Mouse (Mus musculus): ENCODE data around the gene Efcab9.

Efcab9 gene

DNA sequence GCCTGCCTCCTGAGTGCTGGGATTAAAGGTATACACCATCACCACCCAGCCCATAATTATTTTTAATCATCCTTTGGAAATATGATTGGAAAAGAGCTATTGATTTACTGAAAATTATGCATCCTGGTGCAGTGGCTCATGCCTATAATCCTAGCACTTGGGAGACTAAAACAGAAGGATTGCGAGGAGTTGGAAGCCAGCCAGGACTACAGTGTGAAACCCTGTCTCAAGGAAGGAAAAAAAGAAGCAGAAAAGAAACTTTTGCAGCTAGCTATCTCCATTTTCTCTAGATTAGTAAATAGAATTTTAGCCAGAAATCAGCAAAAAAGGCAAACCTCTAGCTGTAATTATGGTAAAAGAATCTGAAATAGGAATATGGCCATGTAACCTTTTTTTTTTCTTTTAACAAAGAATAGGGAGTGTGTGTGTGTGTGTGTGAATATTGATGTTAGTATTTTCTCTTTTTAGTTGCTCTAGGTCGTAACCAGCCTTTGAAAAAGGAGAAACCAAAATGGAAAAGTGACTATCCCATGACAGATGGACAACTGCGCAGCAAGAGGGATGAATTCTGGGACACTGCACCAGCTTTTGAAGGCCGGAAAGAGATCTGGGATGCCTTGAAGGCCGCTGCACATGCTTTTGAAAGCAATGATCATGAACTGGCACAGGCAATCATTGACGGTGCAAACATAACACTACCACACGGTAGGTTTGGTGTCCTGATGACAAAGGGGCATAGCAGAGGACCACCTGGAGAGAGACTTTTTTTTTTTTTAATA is 32.9 kb downstream of the Efcab9 start:
- peak in 1 of 2 experiments; percentile 50 for DNase-seq (ENCODE audit: low spot score in 2 of 2)

DNA sequence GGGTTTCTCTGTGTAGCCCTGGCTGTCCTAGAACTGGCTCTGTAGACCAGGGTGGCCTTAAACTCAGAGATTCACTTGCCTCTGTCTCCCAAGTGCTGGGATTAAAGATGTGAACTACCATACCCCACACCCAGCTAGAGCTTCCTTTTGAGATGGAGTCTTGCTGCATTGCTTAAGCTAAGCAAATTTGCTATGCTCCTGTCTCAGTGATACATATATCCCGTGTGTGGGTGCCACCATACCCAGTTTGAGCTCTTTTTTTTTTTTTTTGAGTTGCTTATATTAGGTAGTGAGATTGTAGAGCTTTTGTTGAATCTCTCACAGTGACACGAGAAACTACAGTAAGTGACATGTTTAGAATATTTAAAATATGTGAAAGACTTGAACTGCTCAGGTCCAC is 36.6 kb downstream of the Efcab9 start:
- no peak for DNase-seq (ENCODE audit: low spot score in 2 of 2)

DNA sequence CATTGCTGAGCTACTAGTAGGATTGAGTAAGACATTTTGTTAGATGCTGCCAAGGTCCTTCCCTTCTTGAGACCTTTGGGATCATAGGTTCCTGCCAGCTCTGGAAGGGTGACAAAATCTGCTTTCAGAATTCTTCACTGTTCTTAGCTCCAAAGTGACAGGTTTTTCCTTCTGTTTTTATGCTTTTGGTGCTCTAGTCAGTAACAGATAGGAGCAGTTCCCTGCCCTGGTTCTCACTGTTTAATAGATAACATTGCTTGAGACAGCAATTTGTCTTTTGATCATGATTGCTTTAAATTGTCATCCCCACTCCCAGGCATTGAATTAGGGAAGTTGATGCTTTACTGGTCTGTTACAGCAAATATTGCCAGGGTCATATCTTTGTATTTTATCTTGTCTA is 38.6 kb downstream of the Efcab9 start:
- no peak for DNase-seq (ENCODE audit: low spot score in 2 of 2)

DNA sequence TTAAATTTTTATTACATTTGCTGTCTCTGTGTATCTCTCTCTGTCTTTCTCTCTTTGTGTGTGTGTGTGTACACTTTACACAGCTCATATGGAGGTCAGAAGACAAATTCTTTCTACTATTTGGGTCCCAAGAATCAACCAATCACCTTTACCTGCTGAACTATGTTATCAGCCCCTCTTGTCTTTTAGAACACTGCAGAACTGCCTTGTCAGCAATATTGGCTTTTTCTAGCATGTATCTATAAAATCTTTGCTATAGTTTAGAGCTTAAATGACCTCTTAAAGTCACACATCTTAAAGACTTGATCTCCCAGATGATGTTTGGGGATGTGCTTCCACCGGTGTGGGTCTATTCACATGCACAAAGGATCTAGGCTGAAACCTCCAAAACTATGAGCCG is 40.8 kb downstream of the Efcab9 start:
- DNase-seq (ENCODE audit: low spot score in 2 of 2) = no peak

DNA sequence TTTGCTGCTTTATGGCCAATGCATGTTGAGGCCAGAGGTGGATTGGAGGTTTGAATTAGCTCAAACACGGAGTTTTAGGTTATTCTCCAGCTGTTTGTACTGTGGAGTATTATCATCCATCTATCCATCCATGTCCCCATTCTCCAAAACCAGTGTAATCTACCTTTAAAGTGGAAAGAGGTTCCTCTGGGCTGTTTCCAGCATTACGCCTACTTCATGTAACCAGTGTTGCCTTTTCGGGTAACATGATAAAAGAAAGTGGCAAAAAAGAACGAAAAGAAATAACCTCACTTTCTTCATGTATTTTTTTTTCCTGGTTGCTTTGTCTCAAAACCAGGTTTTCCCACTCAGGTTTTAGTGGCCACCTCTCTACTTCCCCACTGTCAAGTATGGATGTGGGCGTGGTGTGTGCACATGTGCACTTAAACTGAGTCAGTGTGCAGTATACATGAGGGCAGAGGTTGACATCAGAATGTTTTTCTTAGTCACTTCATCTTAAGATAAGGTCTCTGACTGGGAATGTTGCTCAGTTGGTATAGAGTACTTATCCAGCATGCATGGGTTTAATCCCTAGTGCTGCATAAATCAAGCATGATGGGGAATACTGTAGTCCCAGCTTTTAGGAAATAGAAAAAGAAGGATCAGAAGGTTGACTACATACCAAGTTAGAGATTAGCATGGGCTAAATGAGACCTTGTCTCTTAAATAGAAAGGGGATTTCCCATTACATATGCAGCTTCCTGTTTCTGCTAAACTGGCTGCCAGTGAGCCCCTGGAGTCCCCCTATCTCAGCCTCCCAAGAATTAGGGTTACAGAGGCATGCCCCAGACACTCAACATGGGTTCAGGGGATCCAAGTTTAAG is 42.8 kb downstream of the Efcab9 start:
- DNase-seq (ENCODE audit: low spot score in 2 of 2) = no peak

DNA sequence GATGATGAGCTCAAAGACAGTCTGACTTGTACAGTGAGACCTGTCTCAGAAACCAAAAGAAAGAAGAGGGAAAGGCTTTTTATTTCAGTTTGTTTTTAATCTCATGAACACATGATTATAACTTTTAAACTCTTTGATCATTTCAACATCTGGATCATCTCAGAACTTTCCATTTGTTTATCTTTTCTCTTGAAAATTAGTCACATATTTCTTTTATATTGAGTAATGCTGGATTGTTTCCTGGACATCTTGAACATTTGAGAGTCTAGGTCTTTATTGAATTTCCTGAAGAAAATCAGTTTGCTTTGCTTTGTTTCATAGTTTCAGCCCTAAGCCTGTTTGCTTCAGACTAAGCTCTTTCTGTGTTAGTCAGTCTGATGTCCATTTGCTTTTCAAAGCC is 43.5 kb downstream of the Efcab9 start:
- no peak for DNase-seq (ENCODE audit: low spot score in 2 of 2)

DNA sequence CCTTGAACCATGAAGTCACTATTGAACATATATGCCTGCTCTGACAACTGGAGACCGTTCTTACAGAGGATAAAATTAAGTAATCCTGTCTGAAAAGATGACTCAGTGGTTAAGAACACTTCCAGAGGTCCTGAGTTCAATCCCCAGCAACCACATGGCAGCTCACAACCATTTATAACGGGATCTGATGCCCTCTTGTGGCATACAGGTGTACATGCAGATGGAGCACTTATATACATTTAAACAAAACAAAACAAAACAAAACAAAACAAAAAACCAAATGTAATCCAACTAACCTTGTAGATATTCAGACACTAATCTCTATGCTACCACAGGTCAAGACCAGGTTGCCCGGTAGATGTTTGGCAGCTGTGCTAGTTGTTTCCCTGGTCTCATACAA is 44.4 kb downstream of the Efcab9 start:
- DNase-seq (ENCODE audit: low spot score in 2 of 2) = no peak

DNA sequence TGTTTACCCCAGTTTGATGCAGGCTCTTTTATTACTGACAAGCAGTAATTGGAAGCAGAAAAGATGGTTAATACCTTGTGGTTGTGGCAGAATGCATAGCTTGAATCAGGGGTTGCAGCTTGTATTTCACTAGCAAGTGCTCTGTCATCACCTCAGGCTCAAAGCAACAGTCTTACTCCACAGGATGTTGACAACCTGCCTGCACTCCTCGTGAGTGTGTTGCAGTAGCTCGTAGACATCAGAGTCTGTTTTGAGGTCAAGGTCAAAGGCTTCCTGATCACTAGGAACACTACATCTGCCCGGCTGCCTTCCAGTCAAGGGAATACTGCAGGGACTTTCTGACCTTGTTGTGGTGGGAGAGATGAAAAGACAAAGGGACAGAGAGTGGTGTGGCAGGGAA is 45.3 kb downstream of the Efcab9 start:
- DNase-seq (ENCODE audit: low spot score in 2 of 2) = no peak

DNA sequence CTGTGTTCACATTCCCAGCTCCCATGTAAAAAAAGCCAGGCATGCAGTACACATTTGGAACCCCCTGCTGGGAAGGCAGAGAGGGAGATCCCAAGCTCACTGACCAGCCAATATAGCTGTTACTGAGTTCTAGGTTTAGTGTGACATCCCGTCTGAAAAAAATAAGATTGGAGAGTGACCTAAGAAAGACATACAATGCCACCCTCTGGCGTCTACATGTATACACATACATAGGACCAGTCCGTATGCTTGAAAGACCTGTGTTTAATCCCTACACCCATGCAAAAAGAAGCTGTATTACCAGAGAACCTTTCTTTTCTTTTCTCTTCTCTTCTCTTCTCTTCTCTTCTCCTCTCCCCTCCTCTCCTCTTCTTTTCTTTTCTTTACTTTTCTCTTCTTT is 46.6 kb downstream of the Efcab9 start:
- DNase-seq (ENCODE audit: low spot score in 2 of 2) = no peak

DNA sequence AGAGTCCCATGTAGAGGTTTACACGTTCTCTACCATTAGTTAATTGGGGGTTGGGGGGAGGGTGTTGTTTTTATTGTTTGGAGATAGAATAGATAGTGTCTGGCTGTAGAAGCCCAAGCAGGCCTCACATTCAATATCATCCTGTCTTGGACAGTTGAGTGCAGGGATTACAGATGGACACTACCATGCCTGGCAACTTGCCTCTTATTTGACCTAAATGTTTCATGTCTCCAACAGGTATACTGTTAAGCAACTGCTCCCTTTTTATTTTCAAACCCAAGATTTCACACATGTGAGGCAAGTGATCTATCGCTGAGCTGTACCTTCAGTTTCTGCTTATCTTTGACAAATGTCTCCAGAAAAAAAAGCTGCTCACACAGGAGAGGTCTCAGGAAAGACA is 50.4 kb downstream of the Efcab9 start:
- no peak for DNase-seq (ENCODE audit: low spot score in 2 of 2)

DNA sequence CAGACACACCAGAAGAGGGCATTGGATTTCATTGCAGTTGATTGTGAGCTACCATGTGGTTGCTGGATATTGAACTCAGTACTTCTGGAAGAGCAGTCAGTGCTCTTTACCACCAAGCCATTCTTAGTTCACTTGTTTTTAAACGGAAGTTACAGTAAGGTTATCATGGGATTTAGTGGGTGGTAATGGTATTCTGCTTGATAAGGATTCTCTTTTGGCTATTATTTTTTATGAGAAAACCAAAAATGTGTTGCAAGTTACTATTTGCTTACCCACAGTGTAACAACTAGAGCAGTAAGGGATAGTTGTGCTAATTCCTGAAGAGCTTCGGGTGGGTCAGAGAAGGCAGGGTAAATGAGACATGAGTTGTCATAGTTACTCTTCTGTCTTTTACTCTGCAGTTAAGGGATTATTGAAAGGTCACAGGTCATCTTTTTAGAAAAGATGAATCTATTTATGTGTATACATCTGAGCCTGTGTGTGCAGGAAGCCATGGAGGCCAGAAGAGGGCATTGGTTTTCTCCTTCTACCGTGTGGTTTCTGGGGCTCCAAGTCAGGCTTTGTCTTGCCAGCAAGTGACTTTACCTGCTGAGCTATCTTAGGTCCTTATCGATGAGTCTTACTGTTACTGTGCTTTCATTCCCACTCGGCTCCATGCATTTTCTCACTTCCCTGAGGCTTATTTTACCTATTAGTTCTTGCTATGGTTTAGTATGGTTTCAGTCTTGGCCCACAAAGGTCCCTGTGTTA is 56.2 kb downstream of the Efcab9 start:
- DNase-seq (ENCODE audit: low spot score in 2 of 2) = no peak

DNA sequence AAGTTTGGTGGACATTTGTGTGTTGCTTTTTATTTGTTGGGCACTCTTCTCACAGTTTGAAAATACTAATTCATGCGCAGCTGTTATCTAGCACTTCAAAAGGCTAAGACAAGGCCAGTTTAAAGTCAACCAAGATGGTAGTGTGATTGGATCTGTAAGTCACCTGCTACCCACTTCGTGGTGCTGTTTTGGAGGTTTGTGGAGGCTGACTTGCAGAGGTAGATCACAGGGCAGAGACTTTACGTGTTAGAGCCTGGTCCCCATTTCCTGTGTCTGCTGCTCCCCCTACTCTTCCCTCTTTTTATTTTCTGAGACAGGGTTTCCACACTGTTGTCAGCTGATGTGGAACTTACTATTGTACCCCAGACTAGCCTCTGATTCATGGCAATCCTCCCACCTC is 57.2 kb downstream of the Efcab9 start:
- no peak for DNase-seq (ENCODE audit: low spot score in 2 of 2)

Data from frontal cortex, postnatal 14 days (tissue).